Mouse (Mus musculus): Measurements from ENCODE around the gene Bmf.

Bmf gene

DNA sequence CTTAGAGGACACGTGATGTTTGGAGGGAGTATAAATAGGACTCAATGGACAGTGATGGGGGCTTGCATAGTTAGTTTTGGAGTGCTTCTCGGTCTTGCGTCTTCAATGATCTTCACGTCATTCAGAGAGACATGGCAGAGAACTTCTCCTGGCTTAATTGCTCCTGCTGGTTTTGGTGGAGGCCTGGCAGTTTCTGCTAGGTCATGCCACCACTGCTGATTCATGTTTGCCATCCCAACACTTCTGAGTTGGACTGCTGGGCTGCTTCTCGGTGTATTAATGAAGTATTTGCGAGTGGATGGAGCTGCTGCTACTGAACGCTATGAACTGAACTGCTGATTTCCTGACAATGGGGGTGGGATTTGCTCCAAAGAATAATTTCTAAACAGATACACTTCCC, 68.6 kb downstream of the Bmf start:
- DNase-seq (ENCODE audit: low read depth in 1 of 2, low spot score in 2 of 2): no peak

DNA sequence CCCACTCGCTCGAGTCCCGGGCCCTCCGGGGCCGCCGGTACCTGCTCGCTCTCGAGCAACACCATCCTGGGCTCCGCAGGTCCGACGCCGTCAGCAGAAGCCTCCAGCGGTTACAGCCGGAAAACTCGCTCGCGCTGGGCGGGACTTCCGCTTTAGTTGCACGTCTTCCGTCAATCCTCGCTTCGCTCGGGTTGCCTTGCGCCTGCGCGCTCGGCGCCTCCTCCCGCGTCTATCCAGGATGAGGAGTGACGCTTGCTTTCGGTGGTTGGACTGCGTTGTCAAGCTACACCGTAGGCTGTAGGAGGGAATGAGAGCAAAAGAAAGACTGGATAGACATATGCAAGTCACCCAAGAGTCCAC, 70.0 kb downstream of the Bmf start, which contains the start of gene Srp14:
TSS of gene Srp14 (minus strand) at position 162 of the 360 bp plus-strand sequence.
- DNase-seq (ENCODE audit: low read depth in 1 of 2, low spot score in 2 of 2): peak; percentile 76 to 78

DNA sequence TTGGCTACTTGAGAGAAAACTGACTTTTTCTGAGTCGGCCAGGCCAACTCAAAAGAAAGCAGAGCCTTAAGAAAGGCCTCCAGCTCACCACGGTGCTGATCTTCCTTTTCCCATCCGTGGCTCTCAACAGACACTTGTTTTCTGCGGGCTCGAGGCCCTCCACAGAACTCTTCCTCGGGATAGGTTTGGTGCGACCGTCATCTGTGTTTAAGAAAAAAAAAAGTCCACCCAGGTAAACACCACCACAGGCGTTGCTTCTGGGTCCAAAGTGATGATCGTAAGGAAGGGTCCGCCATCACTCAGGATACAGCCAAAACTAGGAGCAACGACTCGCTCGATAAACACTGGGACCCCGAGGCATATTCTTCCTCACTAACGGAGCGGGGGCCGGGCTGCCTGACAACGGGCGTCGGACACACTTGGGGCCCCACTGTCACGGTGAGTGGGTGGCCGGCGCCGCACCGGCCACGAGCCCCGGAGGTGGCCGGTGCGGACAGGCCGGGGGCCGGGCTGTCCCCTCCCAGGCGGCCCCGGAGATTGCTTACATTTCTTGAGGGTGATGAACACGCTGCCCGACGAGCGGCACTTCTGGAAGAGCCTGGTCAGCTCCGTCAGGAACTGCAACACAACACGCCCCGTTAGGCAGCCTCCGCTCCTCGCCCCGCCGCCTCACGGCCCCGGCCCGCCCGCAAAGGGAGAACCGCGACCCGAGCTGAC, 70.5 kb downstream of the Bmf start:
- DNase-seq (ENCODE audit: low read depth in 1 of 2, low spot score in 2 of 2): no peak

Measured in monocyte, adult 2 months (primary cell).